Mouse (Mus musculus): ENCODE results near the gene Cdc14a. TPM values are rescaled to one million over a fixed set of nuclear protein-coding genes. Genes with fewer than 3 reads are reported as not detected.
A peak's percentile ranks its signal among the peaks of the same experiment; 100 is the strongest.

The Cdc14a gene
- polyA plus RNA-seq, 1 experiment from 2014 or later: 11.9 TPM

DNA sequence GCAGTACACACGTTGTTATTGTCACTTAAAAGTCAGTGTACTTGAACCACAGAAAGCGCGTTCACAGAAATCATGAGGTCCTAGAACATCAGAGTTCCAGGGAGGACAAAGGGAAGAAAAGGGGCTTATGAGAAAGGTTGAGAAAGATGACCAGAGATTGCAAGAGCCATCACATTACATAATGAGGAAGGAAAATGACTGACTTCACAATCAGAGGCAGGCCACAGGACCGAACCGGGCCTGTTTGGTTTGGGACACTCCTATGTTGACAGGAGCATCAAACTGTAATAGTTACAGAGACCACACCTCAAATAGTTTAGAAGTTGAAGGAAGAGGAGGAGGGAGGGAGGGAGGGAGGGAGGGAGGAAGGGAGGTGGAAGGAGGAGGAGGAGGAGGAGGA lies 86.0 kb downstream of the Cdc14a start:
- Histone ChIP-seq H3K4me3 (no peak overlapping the region), H3K4me2 (no peak overlapping the region), H3K9ac (no peak overlapping the region), H3K9me3 (replicated peaks) (no peaks in the 10 kb centered on the region), H3K4me1 (no peaks in the 10 kb centered on the region), H3K36me3 (ENCODE audit: poor library complexity, severe bottlenecking) (peaks cover 8% of the 10 kb centered on the region; the same call in 1 of the 2 replicates), H3K27me3 (no peaks in the 10 kb centered on the region), H3K27ac (no peak overlapping the region)
- ATAC-seq: no peak
- WGBS: 92% methylated on average over 5 of the region's 5 CpGs

DNA sequence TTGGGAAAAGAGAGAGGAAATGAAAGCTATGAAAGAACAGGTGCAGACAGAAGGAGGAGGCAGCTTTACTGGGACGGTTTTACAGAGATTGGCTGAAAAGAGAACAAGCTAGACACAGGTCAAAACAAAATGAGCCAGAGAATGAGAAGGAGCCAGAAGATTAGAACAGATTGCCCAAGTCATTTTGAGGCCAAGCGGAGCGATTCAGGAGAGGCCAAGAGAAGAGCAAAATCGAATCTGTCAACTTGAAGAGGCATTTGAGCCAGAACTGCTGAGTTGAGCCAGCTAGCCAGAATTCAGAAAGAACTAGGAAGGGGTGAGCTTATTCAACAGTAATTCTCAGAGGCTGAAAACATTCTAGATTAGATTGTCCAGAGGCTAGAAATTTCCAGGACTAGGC lies 88.8 kb downstream of the Cdc14a start:
- WGBS: 69% methylated on average over 4 of the region's 4 CpGs
- Histone ChIP-seq H3K27me3 (no peaks in the 10 kb centered on the region), H3K4me3 (no peak overlapping the region), H3K27ac (no peak overlapping the region), H3K36me3 (ENCODE audit: poor library complexity, severe bottlenecking) (peaks cover 6% of the 10 kb centered on the region; the same call in 1 of the 2 replicates), H3K9ac (no peak overlapping the region), H3K4me2 (no peak overlapping the region), H3K9me3 (replicated peaks) (no peaks in the 10 kb centered on the region), H3K4me1 (0 out of 2 replicates have a peak, but pooled peaks cover 3% of the 10 kb centered on the region)
- ATAC-seq: no peak

- Histone ChIP-seq H3K27ac (no peak overlapping the region), H3K27me3 (no peaks in the 10 kb centered on the region), H3K36me3 (ENCODE audit: poor library complexity, severe bottlenecking) (peaks cover 6% of the 10 kb centered on the region; the same call in 1 of the 2 replicates), H3K4me2 (no peak overlapping the region), H3K4me1 (0 out of 2 replicates have a peak, but pooled peaks cover 3% of the 10 kb centered on the region), H3K4me3 (no peak overlapping the region), H3K9me3 (replicated peaks) (no peaks in the 10 kb centered on the region), H3K9ac (no peak overlapping the region)
- 84% methylated on average over 6 of the region's 6 CpGs for WGBS
- ATAC-seq: no peak
These were observed 90.1 kb downstream of the Cdc14a start for GRCm38 (mm10) chr3:116333711-116334110.

DNA sequence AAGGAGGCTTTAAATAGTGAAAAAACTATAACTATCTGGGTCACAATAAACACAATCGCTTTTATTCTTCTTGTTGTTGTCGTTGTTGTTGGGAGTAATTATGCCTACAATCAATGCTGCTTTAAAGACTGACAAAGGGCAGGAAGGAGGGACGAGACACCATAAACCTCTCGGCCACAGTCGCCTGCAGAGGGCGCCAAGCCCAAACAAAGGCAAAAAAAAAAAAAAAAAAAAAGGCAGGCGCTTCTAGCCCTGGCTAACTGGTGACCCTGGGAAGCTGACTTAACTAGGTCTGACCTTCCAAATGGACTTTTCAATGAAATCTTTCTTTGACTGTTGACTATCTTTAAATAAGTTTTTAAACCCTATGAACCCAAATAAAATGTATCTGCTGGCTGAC lies 90.6 kb downstream of the Cdc14a start:
- Histone ChIP-seq H3K27ac (no peak overlapping the region), H3K4me1 (0 out of 2 replicates have a peak, but pooled peaks cover 3% of the 10 kb centered on the region), H3K9ac (no peak overlapping the region), H3K4me2 (no peak overlapping the region), H3K4me3 (no peak overlapping the region), H3K27me3 (no peaks in the 10 kb centered on the region), H3K9me3 (replicated peaks) (no peaks in the 10 kb centered on the region), H3K36me3 (ENCODE audit: poor library complexity, severe bottlenecking) (peaks cover 8% of the 10 kb centered on the region; the same call in 1 of the 2 replicates)
- ATAC-seq: no peak
- WGBS: 14% methylated on average over 7 of the region's 7 CpGs

GRCm38 (mm10) chr3:116331811-116332464 lies 91.9 kb downstream of the Cdc14a start:
- 41% methylated on average over 8 of the region's 8 CpGs for WGBS

DNA sequence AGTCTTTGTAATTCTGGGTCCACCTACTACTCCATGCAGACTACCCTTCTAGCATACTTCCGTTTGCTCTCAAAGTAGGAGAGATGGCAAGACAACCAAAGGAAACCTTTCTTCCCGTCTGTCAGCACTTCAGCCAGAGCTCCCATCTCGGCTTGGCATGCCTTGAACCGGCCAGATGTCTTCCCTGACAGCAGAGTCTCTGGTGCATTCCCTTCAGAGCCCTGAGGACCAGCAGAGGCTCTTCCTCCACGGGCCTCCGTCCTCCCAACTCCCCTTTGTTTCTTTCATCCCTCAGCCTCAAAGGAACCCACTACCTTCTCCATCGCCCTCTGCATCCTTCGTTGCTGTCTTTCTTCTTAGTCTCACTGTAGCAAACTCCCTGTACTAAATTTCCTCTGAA lies 93.9 kb downstream of the Cdc14a start:
- ATAC-seq: no peak
- H3K4me3 ChIP-seq: no peak overlapping the region
- H3K9me3 ChIP-seq (replicated peaks): no peaks in the 10 kb centered on the region
- H3K27ac ChIP-seq: no peak overlapping the region
- WGBS: 85% methylated on average over 8 of the region's 8 CpGs
- H3K4me1 ChIP-seq: peaks cover 8% of the 10 kb centered on the region
- H3K4me2 ChIP-seq: no peak overlapping the region
- H3K36me3 ChIP-seq (ENCODE audit: poor library complexity, severe bottlenecking): peaks cover 10% of the 10 kb centered on the region; the same call in 1 of the 2 replicates
- no peak overlapping the region for H3K9ac ChIP-seq
- no peaks in the 10 kb centered on the region for H3K27me3 ChIP-seq

More at GRCm38 (mm10) chr3:116331811-116332464, 91.9 kb downstream of the Cdc14a start:
- Histone ChIP-seq H3K27me3 (no peaks in the 10 kb centered on the region), H3K27ac (no peak overlapping the region), H3K9me3 (replicated peaks) (no peaks in the 10 kb centered on the region), H3K4me2 (no peak overlapping the region), H3K4me1 (peaks cover 5% of the 10 kb centered on the region), H3K4me3 (no peak overlapping the region), H3K9ac (no peak overlapping the region), H3K36me3 (ENCODE audit: poor library complexity, severe bottlenecking) (peaks cover 13% of the 10 kb centered on the region; the same call in 1 of the 2 replicates)
- peak; percentile 81 for ATAC-seq

DNA sequence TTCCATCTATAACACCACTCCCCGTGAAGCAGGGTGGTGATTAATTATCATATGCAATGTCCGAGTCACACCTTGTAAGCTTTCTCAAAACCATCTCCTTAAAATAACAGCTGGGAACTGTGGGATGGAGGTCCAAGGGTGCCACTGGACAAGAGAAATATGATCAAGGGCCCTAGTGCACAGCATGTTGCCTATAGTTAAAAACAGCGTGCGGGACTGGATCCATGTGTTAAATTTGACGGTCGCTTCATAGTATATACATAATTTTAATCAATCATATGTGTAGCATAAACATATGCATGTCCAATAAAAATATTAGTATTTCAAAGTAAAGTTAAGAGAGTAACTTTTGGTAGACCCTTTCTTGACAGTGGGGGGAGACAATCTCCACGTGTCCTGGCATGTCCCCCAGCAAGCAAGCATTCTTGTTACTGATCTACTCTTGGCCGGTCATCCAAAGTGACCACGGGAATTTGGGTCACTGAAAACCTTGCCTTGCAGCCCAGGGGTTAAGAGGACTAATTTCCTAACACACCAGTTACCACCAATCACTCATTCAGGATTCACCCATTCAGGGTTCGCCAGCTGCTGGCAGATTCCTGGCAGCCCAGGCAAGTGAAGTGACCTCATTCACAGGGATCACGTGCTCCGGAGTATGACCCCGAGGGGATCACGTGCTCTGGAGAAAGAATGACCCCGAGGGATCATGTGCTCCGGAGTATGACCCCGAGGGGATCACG lies 94.6 kb downstream of the Cdc14a start:
- H3K36me3 ChIP-seq (ENCODE audit: poor library complexity, severe bottlenecking): peaks cover 10% of the 10 kb centered on the region; the same call in 1 of the 2 replicates
- H3K27ac ChIP-seq: no peak overlapping the region
- no peak overlapping the region for H3K4me2 ChIP-seq
- H3K27me3 ChIP-seq: no peaks in the 10 kb centered on the region
- no peak overlapping the region for H3K4me3 ChIP-seq
- no peaks in the 10 kb centered on the region for H3K9me3 ChIP-seq (replicated peaks)
- 87% methylated on average over 18 of the region's 18 CpGs for WGBS
- peaks cover 15% of the 10 kb centered on the region for H3K4me1 ChIP-seq
- no peak for ATAC-seq
- no peak overlapping the region for H3K9ac ChIP-seq

DNA sequence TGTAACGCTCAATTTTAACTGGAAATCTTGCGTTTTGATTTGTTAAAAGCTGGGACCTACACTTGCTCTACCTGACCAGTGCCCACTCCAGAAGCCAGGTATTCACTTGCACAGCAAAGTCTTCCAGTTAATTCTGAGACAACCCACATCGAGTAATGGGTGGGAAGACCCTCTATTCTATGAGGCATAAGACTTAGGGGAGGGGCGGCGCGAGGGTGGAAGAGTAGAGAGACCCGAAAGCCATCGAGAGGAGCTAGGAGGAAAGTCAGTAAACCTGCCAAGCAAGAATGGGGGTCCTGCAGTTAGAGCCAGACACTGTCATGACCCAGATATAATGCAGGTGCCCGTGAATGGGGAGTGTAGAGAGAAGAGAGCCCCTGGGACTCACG lies 96.2 kb downstream of the Cdc14a start:
- WGBS: 52% methylated on average over 10 of the region's 10 CpGs
- Histone ChIP-seq H3K9ac (no peak overlapping the region), H3K27me3 (no peaks in the 10 kb centered on the region), H3K27ac (no peak overlapping the region), H3K4me2 (no peak overlapping the region; the same call in 1 of the 2 replicates), H3K36me3 (ENCODE audit: poor library complexity, severe bottlenecking) (peaks cover 10% of the 10 kb centered on the region; the same call in 1 of the 2 replicates), H3K4me3 (no peak overlapping the region), H3K9me3 (replicated peaks) (no peaks in the 10 kb centered on the region), H3K4me1 (peaks cover 23% of the 10 kb centered on the region)
- ATAC-seq: peak; percentile 12; the same call in 1 of the 2 replicates

DNA sequence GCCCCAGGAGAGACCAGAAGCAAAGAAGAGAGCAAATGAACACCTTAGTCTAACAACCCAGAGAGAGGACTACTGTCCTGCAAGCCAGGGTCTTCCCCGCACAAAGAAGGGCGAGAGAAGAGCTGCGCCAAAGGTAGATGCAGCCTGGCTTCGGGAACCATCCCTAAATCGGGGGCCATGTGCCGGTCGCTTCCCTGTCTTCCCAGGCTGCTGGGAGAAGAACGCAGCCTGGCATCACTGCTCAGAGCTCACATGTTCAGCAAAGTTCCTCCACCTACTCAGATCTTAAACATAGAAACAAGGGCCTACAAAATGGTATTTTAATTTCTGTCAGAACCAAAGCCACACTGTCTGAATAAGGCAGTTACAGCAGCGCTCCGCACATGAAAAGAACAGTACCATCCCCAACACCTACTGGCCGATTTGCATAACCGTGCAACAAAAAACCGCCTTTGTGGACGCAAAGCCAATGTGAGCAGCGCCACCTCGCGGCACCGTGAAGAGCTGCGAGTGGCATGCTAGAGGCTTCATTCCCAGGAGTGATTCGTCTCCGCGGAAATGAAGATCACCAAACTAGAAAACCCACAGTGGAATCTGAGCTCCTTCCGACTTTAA lies 96.7 kb downstream of the Cdc14a start:
- Histone ChIP-seq H3K4me3 (peak overlapping the region; percentile 16), H3K36me3 (ENCODE audit: poor library complexity, severe bottlenecking) (peaks cover 10% of the 10 kb centered on the region; the same call in 1 of the 2 replicates), H3K27me3 (no peaks in the 10 kb centered on the region), H3K9me3 (replicated peaks) (no peaks in the 10 kb centered on the region), H3K9ac (peak overlapping the region; percentile 59), H3K27ac (no peak overlapping the region; the same call in 1 of the 2 replicates), H3K4me1 (peaks cover 21% of the 10 kb centered on the region), H3K4me2 (peak overlapping the region; percentile 53)
- 10% methylated on average over 23 of the region's 23 CpGs for WGBS
- ATAC-seq: peak; percentile 81

GRCm38 (mm10) chr3:116325501-116325900 lies 98.3 kb downstream of the Cdc14a start:
- Histone ChIP-seq H3K27ac (no peak overlapping the region), H3K27me3 (no peaks in the 10 kb centered on the region), H3K9me3 (replicated peaks) (no peaks in the 10 kb centered on the region), H3K9ac (no peak overlapping the region), H3K4me2 (no peak overlapping the region), H3K4me3 (no peak overlapping the region), H3K36me3 (ENCODE audit: poor library complexity, severe bottlenecking) (peaks cover 17% of the 10 kb centered on the region; the same call in 1 of the 2 replicates), H3K4me1 (peaks cover 20% of the 10 kb centered on the region)
- 69% methylated on average over 2 of the region's 2 CpGs for WGBS
- no peak for ATAC-seq

DNA sequence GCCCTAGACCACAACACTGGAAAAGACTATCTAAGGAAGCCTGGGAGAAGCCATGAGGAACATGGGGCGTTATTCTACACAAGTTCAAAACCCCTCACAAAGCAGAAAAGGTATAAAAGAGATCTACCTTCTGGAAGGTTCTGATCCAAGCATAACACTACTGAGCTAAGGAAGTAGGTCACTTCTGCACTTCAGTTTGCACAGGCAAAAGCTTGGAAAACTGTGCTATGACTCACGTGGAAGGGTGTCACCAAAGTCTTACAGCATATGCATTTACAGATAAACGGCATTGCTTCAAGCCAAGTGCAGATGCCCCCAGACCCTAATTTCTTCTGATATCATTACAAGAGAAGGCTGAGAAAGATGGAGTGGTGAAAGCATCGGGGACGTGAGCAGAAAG lies 104.1 kb downstream of the Cdc14a start:
- H3K4me1 ChIP-seq: peaks cover 12% of the 10 kb centered on the region
- no peak for ATAC-seq
- H3K9ac ChIP-seq: no peak overlapping the region
- no peak overlapping the region for H3K4me3 ChIP-seq
- 94% methylated on average over 5 of the region's 5 CpGs for WGBS
- H3K27ac ChIP-seq: no peak overlapping the region
- peaks cover 14% of the 10 kb centered on the region; the same call in 1 of the 2 replicates for H3K36me3 ChIP-seq (ENCODE audit: poor library complexity, severe bottlenecking)
- no peak overlapping the region for H3K4me2 ChIP-seq
- H3K27me3 ChIP-seq: no peaks in the 10 kb centered on the region
- no peaks in the 10 kb centered on the region for H3K9me3 ChIP-seq (replicated peaks)

GRCm38 (mm10) chr3:116311838-116312237 lies 112.0 kb downstream of the Cdc14a start:
- 0 out of 2 replicates have a peak, but pooled peaks have one; percentile 21 for ATAC-seq
- no peak overlapping the region for H3K9ac ChIP-seq
- 55% methylated on average over 4 of the region's 4 CpGs for WGBS
- H3K4me1 ChIP-seq: 0 out of 2 replicates have a peak, but pooled peaks cover 4% of the 10 kb centered on the region
- H3K36me3 ChIP-seq (ENCODE audit: poor library complexity, severe bottlenecking): peaks cover 23% of the 10 kb centered on the region
- H3K4me2 ChIP-seq: no peak overlapping the region
- H3K27ac ChIP-seq: no peak overlapping the region
- H3K4me3 ChIP-seq: no peak overlapping the region
- no peaks in the 10 kb centered on the region for H3K27me3 ChIP-seq
- H3K9me3 ChIP-seq (replicated peaks): no peaks in the 10 kb centered on the region

All from forebrain, embryonic 13.5 days (tissue).